Mouse (Mus musculus): ENCODE measurements around the gene Zdhhc7.

Zdhhc7 gene

DNA sequence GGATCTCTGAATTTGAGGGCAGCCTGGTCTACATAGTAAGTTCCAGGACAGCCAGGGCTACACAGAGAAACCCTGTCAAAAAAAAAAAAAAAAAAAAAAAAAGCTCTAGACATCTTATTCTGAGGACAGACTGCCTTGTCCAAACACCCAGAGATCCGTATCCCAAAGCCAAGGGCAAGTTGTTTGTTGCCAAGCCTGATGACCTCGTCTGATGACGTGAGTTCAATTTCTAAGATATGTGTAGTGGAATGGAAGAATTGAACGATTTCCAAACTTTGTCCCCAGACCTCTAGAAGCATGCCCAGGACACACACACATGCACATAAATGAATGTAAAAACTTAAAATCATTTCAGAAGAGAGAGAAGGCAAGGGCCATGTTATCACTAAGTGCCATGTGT is 35.1 kb downstream of the Zdhhc7 start:
- no peak for DNase-seq

GRCm38 (mm10) chr8:120065611-120066010 is 35.7 kb downstream of the Zdhhc7 start:
- DNase-seq: no peak

- DNase-seq: peak; percentile 71
Measured at GRCm38 (mm10) chr8:120063326-120063725, 38.0 kb downstream of the Zdhhc7 start.

- DNase-seq: no peak
Measured at GRCm38 (mm10) chr8:120062742-120063141, 38.5 kb downstream of the Zdhhc7 start.

- no peak for DNase-seq
Measured at GRCm38 (mm10) chr8:120057078-120057477, 44.2 kb downstream of the Zdhhc7 start.

DNA sequence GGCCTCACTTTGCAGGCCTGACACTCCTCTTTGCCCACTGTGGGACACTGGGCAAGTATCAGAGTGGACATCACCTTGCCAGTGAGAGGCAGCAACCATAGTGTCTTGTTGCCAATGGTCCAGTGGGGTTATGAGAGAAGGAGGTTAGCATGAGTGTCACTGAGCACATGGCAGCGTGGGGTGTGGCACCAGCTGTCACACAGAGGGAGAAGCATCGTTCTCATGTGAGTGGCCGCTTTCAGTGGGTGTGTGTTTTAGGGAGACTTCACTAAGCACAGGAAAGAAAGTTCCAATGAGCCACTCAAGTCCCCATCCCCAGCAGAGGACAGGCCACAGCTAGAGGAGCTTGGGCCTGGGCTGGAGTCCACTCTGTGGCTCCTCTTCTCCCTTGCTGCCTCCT is 46.4 kb downstream of the Zdhhc7 start:
- DNase-seq: no peak

- DNase-seq: no peak
Measured at GRCm38 (mm10) chr8:120052318-120052717, 49.0 kb downstream of the Zdhhc7 start.

DNA sequence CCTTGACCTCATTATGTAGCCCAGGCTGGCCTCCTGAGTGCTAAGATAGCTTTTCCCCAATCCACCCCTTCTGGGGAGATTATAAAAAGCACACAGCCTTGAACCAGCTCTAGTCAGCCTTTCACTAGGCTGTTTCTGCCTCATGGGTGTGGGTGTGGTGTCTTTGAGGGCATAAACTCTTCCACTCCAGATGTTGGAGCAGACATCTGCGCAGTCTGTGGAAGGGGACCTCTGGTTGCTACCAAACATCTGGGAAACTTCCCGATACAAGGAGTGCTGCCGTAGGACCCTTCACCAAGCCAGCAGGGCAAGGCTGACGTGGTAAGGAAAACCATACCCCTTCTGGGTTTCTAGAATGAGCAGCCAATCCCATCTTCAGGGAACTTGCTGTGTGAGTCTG is 49.4 kb downstream of the Zdhhc7 start:
- no peak for DNase-seq

DNA sequence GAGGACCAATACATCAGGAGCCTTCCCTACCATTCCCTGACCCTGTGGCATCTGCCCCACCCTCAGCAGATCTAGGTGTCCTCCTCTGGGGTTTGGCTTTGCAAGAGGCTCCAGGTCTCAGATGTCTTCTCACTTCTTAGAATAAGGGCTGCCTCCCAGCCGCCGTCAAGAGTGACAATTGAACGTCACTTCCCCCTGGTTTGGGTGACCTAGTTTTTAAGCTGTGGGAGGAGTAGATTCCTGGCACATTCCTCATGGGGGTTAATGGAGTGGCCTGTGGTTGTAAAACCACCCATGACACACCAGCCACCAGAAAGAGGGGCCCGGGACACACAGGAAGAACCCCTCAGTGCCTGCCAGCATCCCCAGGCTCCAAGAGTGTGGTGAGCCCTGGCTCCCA is 50.3 kb downstream of the Zdhhc7 start:
- DNase-seq: peak; percentile 65

DNA sequence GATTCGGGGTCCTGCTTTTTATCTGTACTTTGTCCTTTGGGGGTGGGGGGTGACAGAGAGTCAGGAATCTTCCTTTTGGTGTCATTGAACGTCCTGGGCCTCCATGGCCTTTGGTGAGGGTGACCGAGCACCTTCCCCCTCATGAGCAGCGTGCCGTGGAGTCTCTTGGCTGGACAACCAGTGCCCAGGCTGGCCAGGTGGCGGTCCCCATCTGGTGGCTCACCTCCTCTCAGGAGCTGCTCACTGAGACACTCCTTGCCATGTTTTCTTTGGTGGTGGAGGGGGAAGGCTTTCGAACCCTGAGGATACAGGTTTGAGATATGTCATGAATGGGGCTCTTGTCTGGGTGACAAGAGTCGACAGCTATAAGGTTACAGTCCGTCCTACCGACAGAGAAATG is 50.9 kb downstream of the Zdhhc7 start:
- no peak for DNase-seq

- DNase-seq: peak; percentile 78
Measured at GRCm38 (mm10) chr8:120049949-120050348, 51.3 kb downstream of the Zdhhc7 start.

- no peak for DNase-seq
Measured at GRCm38 (mm10) chr8:120046258-120047020, 54.8 kb downstream of the Zdhhc7 start.

GRCm38 (mm10) chr8:120045471-120045870 is 55.8 kb downstream of the Zdhhc7 start:
- no peak for DNase-seq

DNA sequence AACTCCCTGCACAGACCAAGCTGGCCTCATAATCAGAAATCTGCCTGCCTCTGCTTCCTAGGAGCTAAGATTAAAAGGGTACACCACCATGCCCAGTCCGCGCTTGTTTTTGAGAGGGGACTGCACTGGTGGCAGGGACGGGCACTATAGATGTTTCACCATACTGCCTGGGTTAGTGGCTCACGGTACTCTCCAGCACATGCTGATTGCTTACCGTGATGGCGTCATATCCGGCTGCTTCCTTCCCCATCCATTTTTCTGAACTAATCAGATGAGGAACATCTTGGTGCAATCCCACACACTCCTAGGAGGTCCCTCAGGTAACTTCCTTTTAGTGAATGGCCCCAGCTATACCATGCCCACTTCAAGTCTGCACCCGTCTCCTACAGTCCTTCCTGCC is 56.4 kb downstream of the Zdhhc7 start:
- DNase-seq: no peak

GRCm38 (mm10) chr8:120042542-120043312 is 58.6 kb downstream of the Zdhhc7 start:
- no peak for DNase-seq

DNA sequence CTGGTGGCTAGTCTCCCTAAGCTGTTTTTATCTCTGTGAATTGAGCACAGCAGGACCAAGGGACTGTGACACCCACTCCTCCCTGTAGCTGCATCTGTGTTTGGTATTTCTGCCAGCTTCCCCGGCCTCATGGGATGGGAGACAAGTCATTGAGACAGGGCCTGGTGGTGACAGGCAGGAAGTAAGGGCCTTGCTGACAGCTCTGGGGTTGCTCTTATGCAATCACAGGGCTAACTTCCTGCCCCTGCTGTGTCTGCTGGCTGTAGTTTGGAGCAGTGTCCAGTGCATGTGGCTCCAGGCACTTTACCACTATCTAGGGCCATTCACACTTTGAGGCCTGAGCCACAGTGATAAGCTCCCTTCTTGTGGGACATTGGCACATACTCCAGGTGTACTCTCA is 60.4 kb downstream of the Zdhhc7 start:
- peak; percentile 33 for DNase-seq

- DNase-seq: no peak
Measured at GRCm38 (mm10) chr8:120039313-120039919, 61.9 kb downstream of the Zdhhc7 start.

DNA sequence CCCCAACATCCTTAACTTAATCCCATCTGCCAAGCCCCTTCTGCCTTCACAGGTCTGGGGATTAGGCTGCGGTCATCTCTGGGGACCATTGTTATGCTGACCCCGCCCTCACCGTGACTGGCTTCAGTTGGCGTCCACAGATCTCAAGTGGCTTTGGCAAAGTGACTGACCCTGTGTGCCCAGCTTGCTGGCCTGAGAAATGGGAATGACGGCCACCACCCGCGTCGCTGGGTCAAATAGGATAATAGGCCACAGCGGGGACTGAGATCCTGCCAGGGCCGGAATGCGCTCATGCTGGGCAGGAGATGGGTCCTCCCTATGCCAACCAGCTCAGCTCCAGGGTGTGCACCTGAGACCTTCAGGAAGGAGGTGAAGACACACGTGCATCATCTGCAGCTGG is 62.5 kb downstream of the Zdhhc7 start:
- DNase-seq: no peak

- no peak for DNase-seq
Measured at GRCm38 (mm10) chr8:120037611-120038010, 63.7 kb downstream of the Zdhhc7 start.

- no peak for DNase-seq
Measured at GRCm38 (mm10) chr8:120037199-120037598, 64.1 kb downstream of the Zdhhc7 start.

GRCm38 (mm10) chr8:120036578-120036977 is 64.7 kb downstream of the Zdhhc7 start:
- DNase-seq: no peak

DNA sequence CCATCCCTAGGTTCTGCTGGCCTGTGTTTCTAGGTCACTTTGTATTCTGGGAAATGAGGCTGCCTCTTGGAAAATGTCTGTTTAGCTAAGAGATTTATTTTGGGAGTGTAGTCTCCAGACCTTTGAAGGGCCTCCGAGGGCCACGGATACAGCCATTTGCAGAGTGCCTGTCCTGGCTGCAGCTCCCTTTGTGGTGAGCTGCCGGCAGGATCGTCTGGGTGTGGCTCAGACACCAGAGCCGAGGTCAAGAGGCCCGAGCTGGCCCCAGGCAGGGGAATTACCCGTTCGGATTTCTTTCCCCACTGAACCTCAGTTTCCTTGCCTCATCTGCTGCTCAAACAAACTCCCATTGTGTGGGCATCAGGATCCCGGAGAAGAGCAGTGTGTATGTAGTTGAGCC is 65.2 kb downstream of the Zdhhc7 start:
- DNase-seq: no peak

DNA sequence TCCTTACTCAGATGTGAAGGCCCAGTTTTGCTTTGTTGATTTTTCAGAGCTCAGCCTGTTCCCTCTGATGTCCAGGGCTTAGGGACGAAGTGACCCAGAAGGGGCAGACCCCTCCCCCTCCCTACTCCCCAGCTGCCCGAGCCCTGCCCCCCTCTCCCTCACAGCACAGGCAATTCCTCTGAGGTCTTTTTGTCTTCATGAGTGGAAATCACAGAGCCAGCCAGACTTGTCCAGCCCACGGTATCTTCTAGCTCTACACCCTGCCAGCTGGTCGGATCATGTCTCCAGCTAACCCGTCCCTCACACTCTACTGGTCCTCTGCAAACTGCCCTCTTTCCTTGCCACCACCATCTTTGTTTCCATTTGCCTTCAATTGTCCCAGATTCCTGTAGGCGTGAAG is 66.8 kb downstream of the Zdhhc7 start:
- no peak for DNase-seq
